Mouse (Mus musculus): ENCODE data around the gene Nr0b2. TPM values are rescaled to one million over a fixed set of nuclear protein-coding genes. Genes with fewer than 3 reads are reported as not detected.
A peak's percentile ranks its signal among the peaks of the same experiment; 100 is the strongest.

Nr0b2 gene
- total RNA-seq, 1 experiment, result 0.31 TPM

DNA sequence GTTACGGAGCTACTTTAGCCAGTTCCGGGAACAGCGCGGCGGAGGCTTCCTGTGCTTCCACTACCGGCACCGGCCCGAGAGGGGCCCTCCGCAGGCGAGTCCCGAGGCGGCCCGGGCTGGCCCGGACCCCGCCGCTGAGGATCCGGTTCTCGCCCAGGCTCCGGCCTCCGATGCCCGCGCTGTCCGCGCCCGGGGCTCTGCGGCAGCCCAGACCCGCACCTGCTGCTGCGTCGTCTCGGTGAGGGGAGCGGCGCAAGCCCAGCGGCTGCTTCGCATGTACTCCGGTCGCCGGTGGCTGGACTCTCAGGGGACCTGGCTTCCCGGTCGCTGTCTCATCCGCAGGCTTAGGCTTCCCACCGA lies 21.6 kb downstream of the Nr0b2 start:
- 0 out of 4 replicates have a peak, but pooled peaks cover 0 to 2% of the 10 kb centered on the region in 2 experiments for H3K4me1 ChIP-seq (ENCODE audit: control insufficient read depth in 2 of 2, insufficient read depth in 2 of 2, low read length in 2 of 2, poor library complexity in 1 of 2)
- TF ChIP-seq HCFC1 (IDR thresholded peaks at IDR 0.05; ENCODE audit: borderline replicate concordance, insufficient read depth, low read length) (no peak), CHD2 (IDR thresholded peaks at IDR 0.05; ENCODE audit: low read depth, low read length) (no peak), MAFK (IDR thresholded peaks at IDR 0.05; ENCODE audit: insufficient read depth, low read depth, low read length) (no peak), ZNF384 (IDR thresholded peaks at IDR 0.05; ENCODE audit: low read depth, low read length) (no peak), ZC3H11A (IDR thresholded peaks at IDR 0.05; ENCODE audit: borderline replicate concordance, low read depth, low read length) (no peak)
- H3K36me3 ChIP-seq (ENCODE audit: control insufficient read depth, insufficient read depth, low read length, poor library complexity, severe bottlenecking), result peaks cover 8% of the 10 kb centered on the region
- H3K4me3 ChIP-seq (ENCODE audit: insufficient read depth in 1 of 2, low read depth in 1 of 2, low read length in 2 of 2, poor library complexity in 1 of 2, severe bottlenecking in 1 of 2), result peak overlapping the region; percentile 75 to 85
- no peaks in the 10 kb centered on the region for H3K9me3 ChIP-seq (ENCODE audit: control insufficient read depth, insufficient read depth, low read depth, low read length)
- no peak overlapping the region; the same call in 1 of the 2 replicates for H3K27ac ChIP-seq (ENCODE audit: insufficient read depth, low read depth, low read length, poor library complexity, severe bottlenecking)
- in situ Hi-C loops (cut with MboI; ENCODE audit: low sequenced_read_pairs in 2 of 2, unreplicated experiment in 2 of 2), result loop anchor here in 1 of 2 experiments (25.0 kb wide), 1 partner anchor 262 kb away; no protein-coding TSS in a partner anchor
- H3K9ac ChIP-seq (ENCODE audit: insufficient read depth, low read depth, low read length, poor library complexity, severe bottlenecking), result peak overlapping the region; percentile 89
- no peak for DNase-seq (ENCODE audit: low read depth, low spot score)

- H3K4me3 ChIP-seq (ENCODE audit: insufficient read depth in 1 of 2, low read depth in 1 of 2, low read length in 2 of 2, poor library complexity in 1 of 2, severe bottlenecking in 1 of 2), result peak overlapping the region; percentile 9 to 35; a peak in 1 of 4 replicates
- peaks cover 23% of the 10 kb centered on the region for H3K36me3 ChIP-seq (ENCODE audit: control insufficient read depth, insufficient read depth, low read length, poor library complexity, severe bottlenecking)
- peaks cover 0 to 4% of the 10 kb centered on the region in 2 experiments; a peak in 2 of 4 replicates for H3K4me1 ChIP-seq (ENCODE audit: control insufficient read depth in 2 of 2, insufficient read depth in 2 of 2, low read length in 2 of 2, poor library complexity in 1 of 2)
- no peaks in the 10 kb centered on the region for H3K9me3 ChIP-seq (ENCODE audit: control insufficient read depth, insufficient read depth, low read depth, low read length)
- in situ Hi-C loops (cut with MboI; ENCODE audit: low sequenced_read_pairs in 2 of 2, unreplicated experiment in 2 of 2), result loop anchor here in 1 of 2 experiments (25.0 kb wide), 1 partner anchor 259 kb away; no protein-coding TSS in a partner anchor
- TF ChIP-seq ZNF384 (IDR thresholded peaks at IDR 0.05; ENCODE audit: low read depth, low read length) (no peak), CHD2 (IDR thresholded peaks at IDR 0.05; ENCODE audit: low read depth, low read length) (no peak), ZC3H11A (IDR thresholded peaks at IDR 0.05; ENCODE audit: borderline replicate concordance, low read depth, low read length) (no peak), MAFK (IDR thresholded peaks at IDR 0.05; ENCODE audit: insufficient read depth, low read depth, low read length) (no peak), HCFC1 (IDR thresholded peaks at IDR 0.05; ENCODE audit: borderline replicate concordance, insufficient read depth, low read length) (no peak)
- H3K27ac ChIP-seq (ENCODE audit: insufficient read depth, low read depth, low read length, poor library complexity, severe bottlenecking), result peak overlapping the region; percentile 26; the same call in 1 of the 2 replicates
- peak; percentile 66 for DNase-seq (ENCODE audit: low read depth, low spot score)
- peak overlapping the region; percentile 50; the same call in 1 of the 2 replicates for H3K9ac ChIP-seq (ENCODE audit: insufficient read depth, low read depth, low read length, poor library complexity, severe bottlenecking)
These were observed 24.8 kb downstream of the Nr0b2 start for GRCm38 (mm10) chr4:133577983-133578382.

- in situ Hi-C loops (cut with MboI; ENCODE audit: low sequenced_read_pairs in 2 of 2, unreplicated experiment in 2 of 2), result loop anchor here in 1 of 2 experiments (25.0 kb wide), 1 partner anchor 254 kb away; no protein-coding TSS in a partner anchor
- Histone ChIP-seq H3K27ac (ENCODE audit: insufficient read depth, low read depth, low read length, poor library complexity, severe bottlenecking) (peak overlapping the region; percentile 63; the same call in 1 of the 2 replicates), H3K4me3 (ENCODE audit: insufficient read depth in 1 of 2, low read depth in 1 of 2, low read length in 2 of 2, poor library complexity in 1 of 2, severe bottlenecking in 1 of 2) (peak overlapping the region; percentile 74 to 100), H3K9ac (ENCODE audit: insufficient read depth, low read depth, low read length, poor library complexity, severe bottlenecking) (peak overlapping the region; percentile 83), H3K36me3 (ENCODE audit: control insufficient read depth, insufficient read depth, low read length, poor library complexity, severe bottlenecking) (peaks cover 50% of the 10 kb centered on the region), H3K9me3 (ENCODE audit: control insufficient read depth, insufficient read depth, low read depth, low read length) (no peaks in the 10 kb centered on the region), H3K4me1 (ENCODE audit: control insufficient read depth in 2 of 2, insufficient read depth in 2 of 2, low read length in 2 of 2, poor library complexity in 1 of 2) (peaks cover 0 to 8% of the 10 kb centered on the region in 2 experiments; a peak in 2 of 4 replicates)
- DNase-seq (ENCODE audit: low read depth, low spot score), result no peak
- TF ChIP-seq ZNF384 (IDR thresholded peaks at IDR 0.05; ENCODE audit: low read depth, low read length) (no peak), CHD2 (IDR thresholded peaks at IDR 0.05; ENCODE audit: low read depth, low read length) (no peak), MAFK (IDR thresholded peaks at IDR 0.05; ENCODE audit: insufficient read depth, low read depth, low read length) (no peak), ZC3H11A (IDR thresholded peaks at IDR 0.05; ENCODE audit: borderline replicate concordance, low read depth, low read length) (no peak)
These were observed 30.5 kb downstream of the Nr0b2 start for GRCm38 (mm10) chr4:133583690-133584058.

- peak within 1 kb of the TSS; percentile 83 for H3K9ac ChIP-seq (ENCODE audit: insufficient read depth, low read depth, low read length, poor library complexity, severe bottlenecking)
- peak within 1 kb of the TSS; percentile 74 to 100 for H3K4me3 ChIP-seq (ENCODE audit: insufficient read depth in 1 of 2, low read depth in 1 of 2, low read length in 2 of 2, poor library complexity in 1 of 2, severe bottlenecking in 1 of 2)
- no peak for TF ChIP-seq MAFK (IDR thresholded peaks at IDR 0.05; ENCODE audit: insufficient read depth, low read depth, low read length)
- no peak for TF ChIP-seq ZC3H11A (IDR thresholded peaks at IDR 0.05; ENCODE audit: borderline replicate concordance, low read depth, low read length)
- no peak for TF ChIP-seq CHD2 (IDR thresholded peaks at IDR 0.05; ENCODE audit: low read depth, low read length)
- no peak for TF ChIP-seq ZNF384 (IDR thresholded peaks at IDR 0.05; ENCODE audit: low read depth, low read length)
- no peak for TF ChIP-seq HCFC1 (IDR thresholded peaks at IDR 0.05; ENCODE audit: borderline replicate concordance, insufficient read depth, low read length)
- H3K9me3 ChIP-seq (ENCODE audit: control insufficient read depth, insufficient read depth, low read depth, low read length), result no peaks in the 10 kb centered on the region
- in situ Hi-C loops (cut with MboI; ENCODE audit: low sequenced_read_pairs in 2 of 2, unreplicated experiment in 2 of 2), result loop anchor here in 1 of 2 experiments (25.0 kb wide), 1 partner anchor 253 kb away; no protein-coding TSS in a partner anchor
- peak within 1 kb of the TSS; percentile 63 for H3K27ac ChIP-seq (ENCODE audit: insufficient read depth, low read depth, low read length, poor library complexity, severe bottlenecking)
- peaks cover 0 to 8% of the 10 kb centered on the region in 2 experiments; a peak in 2 of 4 replicates for H3K4me1 ChIP-seq (ENCODE audit: control insufficient read depth in 2 of 2, insufficient read depth in 2 of 2, low read length in 2 of 2, poor library complexity in 1 of 2)
- peaks cover 51% of the 10 kb centered on the region for H3K36me3 ChIP-seq (ENCODE audit: control insufficient read depth, insufficient read depth, low read length, poor library complexity, severe bottlenecking)
- DNase-seq (ENCODE audit: low read depth, low spot score), result peak; percentile 75
These were observed 31.1 kb downstream of the Nr0b2 start, which contains the start of gene Gpn2 for GRCm38 (mm10) chr4:133584059-133584951. Gene Gpn2, plus strand, starts transcription at chr4:133584362.
